Mouse (Mus musculus) layer of hippocampus, postnatal 25 days (tissue): ENCODE data around the gene Esf1. TPM values are rescaled to one million over a fixed set of nuclear protein-coding genes. Genes with fewer than 3 reads are reported as not detected.
"Not testable (repeated sequence)": the region's sequence is repeated elsewhere in the genome, so short reads cannot be mapped to it uniquely, and the experiment has no call there.

ENCODE experiments used
- DNase-seq, 2 experiments: peaks; one replicate each; pipeline ENCODE4 v3.0.0; 2022; ENCODE audit warnings: mixed read lengths in 2 of 2, low spot score in 1 of 2; ENCODE audit errors: extremely low spot score in 1 of 2
- total RNA-seq, 2 experiments: library from RNA; stranded (reverse); gene quantifications; 2 replicates each; pipeline ENCODE4 v1.2.3; 2021

The Esf1 gene
- 10 to 100 TPM; 17.4 to 20.5 TPM for total RNA-seq

- DNase-seq, result peak; percentile 93 to 97
These were observed at the start of gene Esf1, which contains the start of gene Ndufaf5 for GRCm38 (mm10) chr2:140170127-140170802. TSS of gene Esf1 (minus strand) at chr2:140170564. TSS of gene Ndufaf5 (plus strand) at chr2:140170649.

DNA sequence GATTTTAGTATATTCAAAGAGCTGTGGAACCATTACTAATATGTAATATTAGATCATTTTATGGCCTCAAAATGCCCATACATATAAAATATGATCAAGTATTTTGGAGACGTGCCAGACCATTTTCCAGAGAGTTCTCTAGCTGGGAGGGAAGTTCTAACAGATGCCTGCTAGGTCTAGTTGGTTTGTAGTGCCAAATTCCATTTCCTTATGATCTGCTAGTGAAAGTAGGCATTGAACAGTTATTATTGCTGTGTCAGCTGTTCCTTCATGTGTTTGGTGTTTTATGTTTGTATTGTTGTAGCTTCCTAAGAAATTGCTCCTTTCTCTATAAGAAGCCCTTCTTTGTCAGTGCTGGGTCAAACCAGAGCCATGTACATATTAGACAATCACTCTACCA lies 45.6 kb upstream of the Esf1 start:
- no peak for DNase-seq

DNA sequence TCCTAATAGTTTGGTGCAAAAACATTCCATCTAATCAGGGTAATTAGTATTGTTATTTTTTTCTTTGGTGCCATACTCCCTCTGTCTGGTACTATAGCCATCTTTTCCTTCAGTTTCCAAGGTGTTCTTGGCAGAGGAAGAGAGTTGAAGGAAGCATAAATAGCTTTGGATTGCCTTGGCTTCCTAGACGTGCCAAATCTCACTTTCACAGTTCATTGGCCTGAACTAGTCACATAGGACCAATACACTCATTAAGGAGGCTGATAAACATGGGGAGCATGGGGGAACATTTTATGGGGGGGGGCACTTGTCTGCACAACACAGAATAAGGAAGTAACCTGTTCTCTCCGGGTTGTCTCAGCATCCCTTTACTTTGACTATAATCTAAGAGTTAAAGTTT lies 45.1 kb upstream of the Esf1 start:
- DNase-seq, result no peak

DNA sequence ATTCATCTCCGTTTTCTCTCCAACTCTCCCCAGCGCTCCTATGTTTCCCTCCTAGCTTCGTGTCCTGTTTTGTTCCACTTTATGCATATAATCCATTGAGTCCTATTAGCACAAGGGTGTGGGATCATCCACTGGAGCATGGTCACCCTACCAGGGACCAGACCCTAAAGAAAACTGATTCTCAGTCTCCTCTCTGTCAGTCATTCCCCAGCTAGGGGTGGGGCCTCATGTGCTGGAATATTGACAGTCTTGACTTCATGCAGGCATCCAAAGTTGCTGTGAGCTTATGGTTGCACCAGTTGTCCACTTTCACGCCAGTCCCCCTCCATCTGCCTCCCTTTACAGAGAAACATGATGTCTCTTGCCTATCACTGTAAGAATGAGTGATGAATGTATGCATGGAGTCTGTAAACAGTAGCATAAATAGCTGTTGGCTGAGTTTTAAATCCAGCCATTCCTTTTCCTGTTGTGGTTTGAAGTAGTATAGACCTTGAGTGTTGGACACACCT lies 44.2 kb upstream of the Esf1 start:
- DNase-seq, result no peak

GRCm38 (mm10) chr2:140203756-140204155 lies 33.4 kb upstream of the Esf1 start:
- no peak for DNase-seq

GRCm38 (mm10) chr2:140202573-140202972 lies 32.2 kb upstream of the Esf1 start:
- no peak for DNase-seq

GRCm38 (mm10) chr2:140200713-140201112 lies 30.3 kb upstream of the Esf1 start:
- no peak for DNase-seq

- DNase-seq, result not testable (repeated sequence)
These were observed 15.4 kb upstream of the Esf1 start for GRCm38 (mm10) chr2:140185685-140186210.

GRCm38 (mm10) chr2:140170803-140171553 lies 614 bp upstream of the Esf1 start:
- DNase-seq, result no peak

GRCm38 (mm10) chr2:140169057-140169456 lies 1.3 kb downstream of the Esf1 start:
- DNase-seq, result no peak

GRCm38 (mm10) chr2:140163351-140163854 lies 7.0 kb downstream of the Esf1 start:
- no peak for DNase-seq

- DNase-seq, result no peak
These were observed 11.1 kb downstream of the Esf1 start for GRCm38 (mm10) chr2:140159186-140159730.

DNA sequence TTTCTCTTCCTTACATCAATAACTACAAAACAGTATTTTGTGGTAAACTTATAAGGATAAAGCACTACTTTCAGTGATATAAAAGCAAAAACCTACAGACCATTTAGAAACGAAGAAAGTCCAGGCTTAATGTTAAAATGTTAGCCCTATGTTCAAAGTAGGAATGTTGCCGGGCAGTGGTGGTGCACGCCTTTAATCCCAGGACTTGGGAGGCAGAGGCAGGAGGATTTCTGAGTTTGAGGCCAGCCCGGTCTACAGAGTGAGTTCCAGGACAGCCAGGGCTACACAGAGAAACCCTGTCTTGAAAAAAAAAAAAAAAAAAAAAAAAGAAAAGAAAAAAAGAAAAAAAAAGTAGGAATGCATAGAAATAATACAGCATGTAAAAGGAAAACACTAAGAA lies 18.6 kb downstream of the Esf1 start, which contains the start of gene Gm17374:
TSS of gene Gm17374 (plus strand) at position 301 of the 400 bp plus-strand sequence.
- DNase-seq, result not testable (repeated sequence)

GRCm38 (mm10) chr2:140125516-140125915 lies 44.8 kb downstream of the Esf1 start:
- no peak for DNase-seq

- DNase-seq, result peak in 1 of 2 experiments; percentile 13
These were observed 56.5 kb downstream of the Esf1 start for GRCm38 (mm10) chr2:140113851-140114250.

- DNase-seq, result no peak
These were observed 61.4 kb downstream of the Esf1 start for GRCm38 (mm10) chr2:140108945-140109344.

GRCm38 (mm10) chr2:140107641-140108040 lies 62.7 kb downstream of the Esf1 start:
- DNase-seq, result no peak

GRCm38 (mm10) chr2:140104951-140105350 lies 65.4 kb downstream of the Esf1 start:
- DNase-seq, result no peak

- DNase-seq, result no peak
These were observed 69.6 kb downstream of the Esf1 start for GRCm38 (mm10) chr2:140100551-140101474.

- DNase-seq, result no peak
These were observed 70.4 kb downstream of the Esf1 start for GRCm38 (mm10) chr2:140099971-140100370.
